Mouse (Mus musculus) C2C12 (cell line): ENCODE measurements around the gene Ect2l.
"Not testable (repeated sequence)": the region's sequence is repeated elsewhere in the genome, so short reads cannot be mapped to it uniquely, and the experiment has no call there.

Source experiments
- CTCF ChIP-seq: IDR thresholded peaks from one replicate; pipeline ENCODE4 v1.5.1; 2011; ENCODE audit not compliant: control insufficient read depth, insufficient read depth, insufficient read length
- FOSL1 ChIP-seq: IDR thresholded peaks from one replicate; pipeline ENCODE4 v1.8.0; 2011; ENCODE audit warnings: mild to moderate bottlenecking, low read length; ENCODE audit not compliant: poor library complexity, insufficient read depth, severe bottlenecking
- MYOD1 ChIP-seq: IDR thresholded peaks from one replicate; pipeline ENCODE4 v1.6.1; 2011; ENCODE audit warnings: low read depth; ENCODE audit not compliant: control insufficient read depth, insufficient read length
- MYOG ChIP-seq: IDR thresholded peaks from one replicate; pipeline ENCODE4 v1.6.1; 2011; ENCODE audit not compliant: control insufficient read depth, insufficient read length; ENCODE audit errors: extremely low read depth
- USF1 ChIP-seq: IDR thresholded peaks from one replicate; pipeline ENCODE4 v1.6.1; 2011; ENCODE audit warnings: low read depth, mild to moderate bottlenecking, control low read depth, moderate library complexity

DNA sequence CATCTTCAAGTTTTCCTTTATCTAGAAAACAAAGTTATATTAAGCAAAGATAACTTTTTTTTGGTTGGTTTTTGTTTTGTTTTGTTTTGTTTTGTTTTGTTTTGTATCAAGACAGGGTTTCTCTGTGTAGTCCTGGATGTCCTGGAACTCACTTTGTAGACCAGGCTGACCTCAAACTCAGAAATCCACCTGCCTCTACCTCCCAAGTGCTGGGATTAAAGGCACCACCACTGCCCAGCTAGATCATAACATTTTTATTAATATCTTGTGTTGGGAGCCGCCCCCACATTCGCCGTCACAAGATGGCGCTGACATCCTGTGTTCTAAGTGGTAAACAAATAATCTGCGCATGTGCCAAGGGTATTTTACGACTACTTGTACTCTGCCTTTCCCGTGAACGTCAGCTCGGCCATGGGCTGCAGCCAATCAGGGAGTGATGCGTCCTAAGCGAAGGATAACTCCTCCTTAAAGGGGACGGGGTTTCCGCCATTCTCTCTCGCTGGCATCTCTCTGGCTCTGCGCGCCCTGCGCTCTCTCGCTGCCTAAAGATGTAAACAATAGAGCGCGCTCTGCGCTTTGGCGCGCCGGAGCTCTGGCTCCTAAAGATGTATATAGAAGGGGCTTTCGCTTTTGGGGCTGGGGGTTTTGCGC lies 71.7 kb downstream of the Ect2l start:
- not testable (repeated sequence) for TF ChIP-seq MYOG, CTCF, FOSL1, MYOD1, USF1
